ENCODE assay signal across 11 mouse cellular contexts in the genomic region with DNA sequence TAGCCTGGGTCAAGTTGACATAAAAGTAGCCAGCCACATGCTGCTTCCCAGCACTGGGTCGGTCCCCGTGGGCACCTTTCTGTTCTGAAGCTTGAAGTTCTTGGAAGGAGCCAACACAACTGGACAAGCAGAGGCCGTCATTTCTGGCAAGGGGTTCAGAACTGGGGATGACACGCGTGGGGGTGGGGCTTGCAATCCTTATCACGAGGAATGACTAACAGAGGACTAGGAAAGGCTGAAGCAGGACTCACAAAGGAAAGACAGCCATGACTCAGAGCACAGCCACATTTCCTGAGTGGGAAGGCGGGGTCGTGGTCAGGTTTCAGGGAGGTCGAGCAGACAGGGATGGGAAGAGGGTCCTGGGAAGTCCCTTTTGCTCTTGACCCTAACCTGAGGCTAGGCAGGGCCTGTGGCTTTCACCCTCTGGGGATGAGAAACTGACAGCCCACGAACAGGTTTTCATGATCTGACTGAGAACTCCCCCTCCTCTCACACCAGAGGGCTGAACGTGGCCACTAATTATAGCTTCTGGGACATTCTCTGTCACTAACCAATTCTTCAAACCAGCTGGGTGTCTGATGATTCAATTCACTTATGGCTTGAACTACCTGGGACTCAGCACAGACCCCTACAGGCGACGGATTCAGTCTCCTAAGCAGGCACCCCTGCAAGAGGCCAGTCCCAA. TPM values are rescaled to one million over a fixed set of nuclear protein-coding genes. Genes with fewer than 3 reads are reported as not detected.
DNase-seq lines count a peak whose midpoint lies in the region.
"Had no signal": no experiment of that assay in that cellular context is flagged by ENCODE, and none has a peak within 500 bp of the region (broad histone marks: within the 10 kb centered on the region; RNA-seq: fewer than 3 reads in every experiment).

No protein-coding gene starts in this region.

- peak; percentile 13 for DNase-seq in kidney, postnatal 10 days
- no peak for DNase-seq in kidney, postnatal 14 days
- peak; percentile 16 to 19 for DNase-seq in urinary bladder, postnatal 36 days (ENCODE audit: low spot score in 2 of 2)
- no peak for DNase-seq in urinary bladder, postnatal 10 days (ENCODE audit: low spot score)
- peak; percentile 56 for DNase-seq in adrenal gland, postnatal 10 days
- DNase-seq in spleen, postnatal 36 days (ENCODE audit: low spot score in 2 of 2): no peak
- no peak for DNase-seq in yolk sac, embryonic 10.5 days (ENCODE audit: low spot score)
- DNase-seq: layer of hippocampus, adult 9-11 months; lung, embryonic 14.5 days; thymus, postnatal 36 days had no signal

RNA-seq across cellular contexts. Expression of a gene that starts 2.4 kb away (rescaled TPM):
- 1 to 10 TPM; 5.8 to 6.0 TPM for total RNA-seq in adrenal gland, postnatal 10 days (2021)
- total RNA-seq: neutrophil, adult 5-6 weeks had no signal

Comparison
In these comparisons a context has a peak if more than half of its experiments do, and no peak if none do; other contexts are left out.
1. DNase-seq: peak in kidney, postnatal 10 days (single experiment), urinary bladder, postnatal 36 days (2 of 2) and adrenal gland, postnatal 10 days (single experiment); none in kidney, postnatal 14 days (single experiment), urinary bladder, postnatal 10 days (single experiment), spleen, postnatal 36 days (0 of 2) and yolk sac, embryonic 10.5 days (single experiment).